Mouse (Mus musculus) T-helper 1 cell (primary cell): Measurements from ENCODE around the gene Anapc2.
"Not testable (repeated sequence)": the region's sequence is repeated elsewhere in the genome, so short reads cannot be mapped to it uniquely, and the experiment has no call there.

Experiments used
- in situ Hi-C: fragments of 300-600 bp; cut with MboI, MseI; formaldehyde crosslinking; loops from one replicate; pipeline ENCODE4 v1.15.1; 2025; ENCODE audit warnings: high pct_unique_total_duplicates

Gene Anapc2

GRCm38 (mm10) chr2:25240723-25241437, 31.4 kb upstream of the Anapc2 start:
- in situ Hi-C loops: no loop called here

- in situ Hi-C loops: no loop called here
Measured at GRCm38 (mm10) chr2:25241438-25241775, 30.9 kb upstream of the Anapc2 start.

GRCm38 (mm10) chr2:25242101-25242506, 30.2 kb upstream of the Anapc2 start, which contains the start of the genes Rnf208 and Cysrt1:
Gene Rnf208, plus strand, starts transcription at chr2:25242255.
Gene Cysrt1, minus strand, starts transcription at chr2:25242452.
- in situ Hi-C loops: no loop called here

DNA sequence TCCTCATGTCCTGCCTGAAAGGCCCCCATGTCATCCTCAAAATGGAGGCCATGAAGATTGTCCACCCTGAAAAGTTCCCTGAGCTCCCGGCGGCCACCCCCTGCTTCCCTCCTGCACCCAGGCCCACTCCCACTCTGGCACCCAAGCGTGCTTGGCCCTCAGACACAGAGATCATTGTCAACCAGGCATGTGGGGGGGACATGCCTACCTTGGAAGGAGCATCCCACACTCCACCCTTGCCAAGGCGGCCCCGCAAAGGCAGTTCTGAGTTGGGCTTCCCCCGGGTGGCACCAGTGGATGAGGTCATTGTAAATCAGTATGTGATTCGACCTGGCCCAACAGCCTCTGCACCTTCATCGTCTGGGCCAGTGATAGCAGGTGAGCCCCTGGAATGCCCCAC, 28.9 kb upstream of the Anapc2 start:
- in situ Hi-C loops: no loop called here

- in situ Hi-C loops: no loop called here
Measured at GRCm38 (mm10) chr2:25244144-25244543, 28.1 kb upstream of the Anapc2 start.

DNA sequence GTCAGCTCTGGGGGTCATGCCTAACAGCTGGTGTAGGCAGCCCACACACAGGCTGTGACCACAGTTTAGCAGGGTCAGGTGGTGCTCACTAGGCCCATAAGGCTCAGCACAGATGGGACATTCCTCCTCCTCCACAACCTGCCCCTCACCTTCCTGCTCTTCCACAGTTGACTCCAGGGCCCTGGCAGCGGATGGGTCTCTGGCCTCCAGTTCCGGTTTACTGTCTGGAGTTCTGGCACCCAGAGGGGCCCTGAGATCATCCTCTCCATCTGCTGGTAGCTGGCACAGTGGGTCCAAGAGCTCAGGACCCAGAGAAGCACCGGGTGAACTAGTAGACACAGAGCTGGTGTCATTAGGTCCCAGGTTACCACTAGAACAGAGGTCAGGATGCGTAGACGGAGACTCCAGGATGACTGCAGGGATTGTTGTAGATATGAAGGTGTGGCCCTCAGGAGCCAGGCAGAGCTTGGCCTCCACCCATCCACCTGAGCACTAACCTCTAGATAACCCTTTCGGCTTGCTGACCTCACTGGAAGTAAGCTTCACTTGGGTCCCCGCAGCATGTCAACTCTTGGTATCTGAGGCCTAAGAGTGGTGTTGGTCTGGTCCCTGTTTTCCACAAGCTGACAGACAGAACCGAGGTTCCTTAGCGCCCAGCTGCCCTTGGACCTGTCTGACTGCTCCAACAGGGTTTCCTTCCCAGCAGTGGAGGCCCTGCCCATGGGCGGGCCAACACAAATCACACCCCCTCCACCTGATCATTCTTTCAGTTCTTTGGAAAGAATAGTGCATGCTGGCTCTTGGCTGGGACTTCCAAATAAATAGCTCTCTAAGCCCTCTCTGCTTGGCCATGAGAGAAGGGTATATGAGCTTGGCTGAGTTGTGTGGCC, 25.9 kb upstream of the Anapc2 start, which contains the start of gene AL732309.1:
Gene AL732309.1, minus strand, starts transcription at position 681 of the 890 bp plus-strand sequence.
- in situ Hi-C loops: no loop called here

GRCm38 (mm10) chr2:25252331-25252730, 19.9 kb upstream of the Anapc2 start:
- in situ Hi-C loops: loop anchor here (5.0 kb wide), 1 partner anchor 60 kb away; no protein-coding TSS in a partner anchor

DNA sequence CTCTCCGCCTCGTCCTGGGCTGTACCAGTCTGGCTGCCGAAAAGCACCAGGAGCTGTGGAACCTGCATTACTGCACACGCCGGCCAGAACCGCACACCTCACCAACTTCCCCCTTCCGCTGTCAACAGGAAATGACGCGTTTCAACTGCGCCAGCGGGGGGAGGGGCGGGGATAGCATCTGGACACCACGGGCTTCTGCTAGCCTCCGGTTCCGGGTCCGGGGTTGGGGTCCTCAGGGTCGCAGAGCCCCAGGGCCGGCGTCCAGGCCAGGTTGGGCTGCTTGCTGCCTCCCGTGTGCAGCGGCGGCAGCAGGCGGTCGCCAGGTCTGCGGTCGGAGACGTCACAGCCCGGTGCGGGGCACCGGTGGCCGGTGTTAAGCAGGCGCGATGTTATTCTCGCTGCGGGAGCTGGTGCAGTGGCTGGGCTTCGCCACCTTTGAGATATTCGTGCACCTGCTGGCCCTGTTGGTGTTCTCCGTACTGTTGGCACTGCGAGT, 16.9 kb upstream of the Anapc2 start, which contains the start of gene Tmem203:
Gene Tmem203, plus strand, starts transcription at position 156 of the 496 bp plus-strand sequence.
- in situ Hi-C loops: no loop called here

- in situ Hi-C loops: not testable (repeated sequence)
Measured at GRCm38 (mm10) chr2:25256443-25257109, 15.7 kb upstream of the Anapc2 start.

GRCm38 (mm10) chr2:25257250-25257649, 15.0 kb upstream of the Anapc2 start:
- in situ Hi-C loops: not testable (repeated sequence)

DNA sequence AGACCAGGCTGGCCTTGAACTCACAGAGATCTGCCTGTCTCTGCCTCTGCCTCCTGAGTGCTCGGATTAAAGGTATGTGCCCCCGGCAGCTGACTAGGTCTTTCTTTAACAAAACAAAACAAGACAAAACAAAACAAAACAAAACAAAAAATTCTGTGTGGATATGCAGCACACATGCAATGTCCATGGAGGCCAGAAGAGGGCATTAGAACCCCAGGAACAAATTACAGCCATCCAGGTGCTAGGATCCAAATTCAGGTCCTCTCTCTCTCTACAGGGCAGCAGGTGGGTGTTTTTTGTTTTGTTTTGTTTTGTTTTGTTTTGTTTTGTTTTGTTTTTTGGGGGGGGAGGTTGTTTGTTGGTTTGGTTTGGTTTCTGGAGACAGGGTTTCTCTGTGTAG, 13.4 kb upstream of the Anapc2 start:
- in situ Hi-C loops: no loop called here

GRCm38 (mm10) chr2:25261870-25262269, 10.4 kb upstream of the Anapc2 start:
- in situ Hi-C loops: no loop called here

GRCm38 (mm10) chr2:25262291-25262767, 9.9 kb upstream of the Anapc2 start, which contains the start of gene Tprn:
Gene Tprn, plus strand, starts transcription at chr2:25262618.
- in situ Hi-C loops: no loop called here

DNA sequence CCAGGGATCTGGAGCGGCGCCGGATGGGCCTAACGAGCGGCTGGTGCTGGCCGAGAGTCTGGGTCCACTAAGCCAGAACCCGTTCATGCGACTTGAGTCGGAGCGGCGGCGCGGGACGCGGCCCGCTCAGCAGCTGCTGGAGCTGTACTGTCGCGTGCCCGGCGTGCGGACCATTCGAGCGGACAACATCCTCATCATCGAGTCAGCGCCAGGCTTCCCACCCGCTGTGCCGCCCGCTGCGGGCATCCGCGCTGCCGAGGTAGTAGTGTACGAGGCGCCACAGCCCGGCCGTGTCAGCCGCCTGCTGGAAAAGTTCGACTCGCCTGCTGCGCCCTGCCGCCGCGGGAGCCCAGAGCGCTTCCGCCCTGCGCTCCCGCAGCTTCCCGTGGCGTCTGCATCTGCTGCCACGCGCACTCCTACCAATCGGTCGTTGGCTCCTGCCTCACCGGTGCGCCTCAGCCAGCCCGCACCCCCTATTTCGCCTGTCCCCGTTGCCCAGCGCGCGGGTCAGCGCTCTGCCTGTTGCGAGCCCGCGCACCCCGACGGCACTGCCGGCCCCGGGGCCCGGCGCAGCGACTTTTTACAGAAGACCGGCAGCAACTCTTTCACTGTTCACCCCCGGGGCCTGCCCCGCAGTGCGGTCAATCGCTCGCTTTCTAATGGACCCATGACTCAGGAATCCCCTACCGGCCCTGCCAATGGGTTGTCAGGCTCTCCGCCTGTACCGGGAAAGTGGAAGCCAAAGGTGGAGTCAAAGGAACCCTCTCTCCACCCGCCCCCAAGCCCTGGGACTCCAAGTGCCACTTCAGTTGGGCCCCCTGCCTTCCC, 9.3 kb upstream of the Anapc2 start:
- in situ Hi-C loops: no loop called here

GRCm38 (mm10) chr2:25263623-25264285, 8.5 kb upstream of the Anapc2 start:
- in situ Hi-C loops: no loop called here

DNA sequence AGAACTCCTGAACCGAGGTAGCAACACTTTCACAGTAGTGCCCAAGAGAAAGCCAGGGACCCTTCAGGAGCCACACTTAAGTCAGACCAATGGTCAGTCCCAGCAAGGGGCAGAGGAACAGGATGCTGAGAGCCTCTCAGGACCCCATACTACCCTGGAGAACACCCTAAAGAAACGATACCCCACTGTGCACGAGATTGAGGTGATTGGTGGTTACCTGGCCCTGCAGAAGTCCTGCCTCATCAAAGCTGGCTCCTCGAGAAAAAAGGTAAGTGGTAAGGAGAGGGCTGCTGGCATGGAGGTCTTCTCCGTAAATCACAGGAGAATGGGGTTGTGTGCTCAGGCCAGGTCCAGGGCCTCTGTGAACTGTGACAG, 8.0 kb upstream of the Anapc2 start:
- in situ Hi-C loops: no loop called here

- in situ Hi-C loops: no loop called here
Measured at GRCm38 (mm10) chr2:25264851-25265250, 7.4 kb upstream of the Anapc2 start.

- in situ Hi-C loops: no loop called here
Measured at GRCm38 (mm10) chr2:25265897-25266656, 6.2 kb upstream of the Anapc2 start.

DNA sequence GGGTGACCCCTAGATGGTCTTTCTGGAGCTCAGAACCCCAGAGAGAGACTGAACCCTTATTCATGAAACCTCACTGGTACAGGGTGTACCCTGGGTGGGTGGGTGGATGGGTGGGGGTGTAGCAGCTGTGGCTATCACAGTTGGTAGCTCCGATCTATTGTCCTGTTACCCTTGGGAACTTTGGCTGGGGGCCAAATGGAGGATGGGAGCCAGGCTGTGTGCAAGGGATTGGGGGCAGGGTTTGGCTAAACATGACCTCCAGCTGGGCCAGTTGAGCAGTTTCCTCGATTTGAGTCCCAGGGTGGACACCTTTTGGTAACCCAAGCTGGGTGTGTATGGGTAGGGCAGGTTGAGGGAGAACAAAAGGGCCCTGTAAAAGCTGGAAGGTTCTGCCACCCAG, 5.6 kb upstream of the Anapc2 start:
- in situ Hi-C loops: no loop called here
